Mouse (Mus musculus) forebrain, embryonic 15.5 days (tissue): ENCODE data around the gene Cpsf3. TPM values are rescaled to one million over a fixed set of nuclear protein-coding genes. Genes with fewer than 3 reads are reported as not detected.

Experiments
- ATAC-seq: fragments of 200-750 bp; cut with Nextera tagmentation; replicated peaks from 2 replicates; pipeline ENCODE4 v1.8.0; 2017; ENCODE audit warnings: mild to moderate bottlenecking, moderate TSS enrichment, moderate library complexity
- H3K27ac ChIP-seq: fragments of 300-500 bp; sonication (generic); replicated peaks from 2 replicates; pipeline ENCODE4 v1.5.1; 2015; ENCODE audit warnings: mild to moderate bottlenecking, inconsistent platforms
- H3K27me3 ChIP-seq: fragments of 300-500 bp; sonication (generic); 2 replicates; pipeline ENCODE4 v1.6.1; 2015; ENCODE audit warnings: inconsistent platforms
- H3K36me3 ChIP-seq: fragments of 300-500 bp; sonication (generic); 2 replicates; pipeline ENCODE4 v1.6.1; 2015; ENCODE audit warnings: mild to moderate bottlenecking, inconsistent platforms
- H3K4me1 ChIP-seq: fragments of 300-500 bp; sonication (generic); 2 replicates; pipeline ENCODE4 v1.6.1; 2015; ENCODE audit warnings: inconsistent platforms
- H3K4me2 ChIP-seq: fragments of 300-500 bp; sonication (generic); replicated peaks from 2 replicates; pipeline ENCODE4 v1.6.1; 2015; ENCODE audit warnings: mild to moderate bottlenecking, inconsistent platforms
- H3K4me3 ChIP-seq: fragments of 300-500 bp; sonication (generic); 2 replicates; pipeline ENCODE4 v1.5.1; 2015; ENCODE audit warnings: mild to moderate bottlenecking, inconsistent platforms
- H3K9ac ChIP-seq: fragments of 300-500 bp; sonication (generic); replicated peaks from 2 replicates; pipeline ENCODE4 v1.6.1; 2015; ENCODE audit warnings: mild to moderate bottlenecking, inconsistent platforms
- H3K9me3 ChIP-seq: fragments of 300-500 bp; sonication (generic); 2 replicates; pipeline ENCODE4 v1.6.1; 2016; ENCODE audit warnings: inconsistent platforms
- WGBS: fragments of 180-500 bp; shearing (Covaris S2); methylation state at CpG from one replicate; pipeline ENCODE4 v1.1.7; 2015; ENCODE audit warnings: mixed read lengths; 5-methylcytosine and 5-hydroxymethylcytosine counted together
- polyA plus RNA-seq: library from polyadenylated mRNA; unstranded; fragments of >200 nt; fragmentation: Nextera tagmentation; extraction: Ambion mirVana; gene quantifications from 2 replicates; pipeline ENCODE4 v1.2.1, GENCODE M21; 2015

Gene Cpsf3
- polyA plus RNA-seq, 1 experiment from 2014 or later, result 116 TPM

DNA sequence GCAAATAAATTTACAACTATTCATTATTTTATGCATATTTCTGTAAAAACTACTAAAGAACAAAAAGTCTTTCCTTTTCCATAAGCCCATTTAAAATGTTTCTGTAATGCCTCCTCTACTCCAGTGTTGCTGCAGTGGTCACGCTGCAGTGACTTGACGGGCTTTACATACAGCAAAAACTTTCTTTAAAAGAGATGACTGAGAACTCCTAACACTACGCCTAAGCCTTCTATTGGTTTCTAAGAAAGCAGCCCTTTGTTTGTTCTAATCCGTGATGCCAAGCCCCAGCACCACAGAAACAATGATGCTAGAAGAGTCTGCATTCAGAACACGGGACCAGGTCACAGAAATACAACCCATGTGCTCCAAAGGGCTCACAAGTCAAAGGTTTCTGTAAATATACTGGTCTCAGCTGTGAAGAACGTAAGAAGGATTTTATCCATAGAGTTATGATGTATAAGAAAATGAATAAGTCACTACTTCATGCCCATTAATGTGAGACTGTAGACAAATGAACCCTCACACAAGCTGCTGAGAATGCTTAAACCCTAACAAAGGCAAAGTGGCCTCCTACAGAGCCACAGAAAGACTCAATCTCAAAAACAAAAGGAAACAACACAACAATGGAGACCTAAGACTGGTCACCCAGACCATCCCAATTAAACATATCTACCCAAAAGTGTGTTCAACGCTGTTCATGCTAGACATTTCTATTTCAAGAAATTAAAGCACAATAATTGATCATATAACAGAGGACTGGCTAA, 65.1 kb downstream of the Cpsf3 start:
- WGBS, result 7% methylated on average over 7 of the region's 7 CpGs

DNA sequence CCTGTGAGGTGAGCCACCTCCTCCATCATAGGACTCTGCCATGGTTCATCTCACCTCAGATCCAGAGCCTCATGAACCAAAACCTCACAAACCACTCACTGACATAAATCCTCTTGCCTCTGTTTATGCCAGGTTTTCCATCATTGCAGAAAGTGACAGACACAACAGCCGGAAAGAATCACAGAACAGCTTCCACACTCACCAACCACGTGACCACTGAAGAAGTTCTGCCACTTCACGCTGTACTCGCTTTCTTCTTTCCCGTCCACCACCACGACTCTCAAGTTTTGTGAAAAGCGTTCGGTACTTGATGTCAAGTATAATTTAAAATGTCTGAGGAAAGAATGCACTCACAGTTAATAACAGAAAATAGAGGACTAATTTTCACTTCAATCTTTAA, 68.5 kb downstream of the Cpsf3 start:
- 98% methylated on average over 8 of the region's 8 CpGs for WGBS
- Histone ChIP-seq H3K36me3 (peaks cover 24% of the 10 kb centered on the region), H3K9me3 (no peaks in the 10 kb centered on the region), H3K27ac (no peak overlapping the region), H3K9ac (no peak overlapping the region), H3K27me3 (no peaks in the 10 kb centered on the region), H3K4me2 (no peak overlapping the region), H3K4me3 (no peak overlapping the region), H3K4me1 (no peaks in the 10 kb centered on the region)
- ATAC-seq, result no peak

More for the DNA sequence above, 65.1 kb downstream of the Cpsf3 start:
- H3K9ac ChIP-seq, result no peak overlapping the region
- peaks cover 35% of the 10 kb centered on the region for H3K36me3 ChIP-seq
- H3K4me1 ChIP-seq, result no peaks in the 10 kb centered on the region
- H3K27ac ChIP-seq, result no peak overlapping the region
- no peak for ATAC-seq
- no peaks in the 10 kb centered on the region for H3K27me3 ChIP-seq
- no peaks in the 10 kb centered on the region for H3K9me3 ChIP-seq
- H3K4me3 ChIP-seq, result no peak overlapping the region
- no peak overlapping the region for H3K4me2 ChIP-seq

DNA sequence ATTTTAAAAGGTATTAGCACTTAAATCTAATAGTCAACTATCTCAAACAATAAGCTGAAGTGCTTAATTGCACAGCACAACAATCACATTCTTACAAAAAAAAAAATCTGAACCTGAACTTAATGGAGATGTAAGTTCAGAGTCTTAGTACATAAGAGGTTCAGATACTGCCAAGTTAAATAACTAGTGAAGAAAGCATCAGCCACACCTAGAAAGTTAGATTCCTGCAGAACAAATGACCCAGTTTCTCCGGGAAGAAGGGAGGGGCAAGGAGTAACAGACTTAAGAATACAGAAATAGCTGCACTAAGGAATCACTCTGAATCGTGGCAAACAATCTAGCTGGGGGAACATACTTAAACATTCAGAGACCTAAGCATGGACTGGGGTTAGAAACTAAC, 77.5 kb downstream of the Cpsf3 start:
- H3K27ac ChIP-seq, result no peak overlapping the region
- no peak overlapping the region for H3K4me3 ChIP-seq
- ATAC-seq, result no peak
- no peak overlapping the region for H3K9ac ChIP-seq
- no peaks in the 10 kb centered on the region for H3K4me1 ChIP-seq
- no peak overlapping the region for H3K4me2 ChIP-seq
- WGBS, result 85% methylated on average over 2 of the region's 2 CpGs
- no peaks in the 10 kb centered on the region for H3K27me3 ChIP-seq
- no peaks in the 10 kb centered on the region for H3K36me3 ChIP-seq
- H3K9me3 ChIP-seq, result no peaks in the 10 kb centered on the region

DNA sequence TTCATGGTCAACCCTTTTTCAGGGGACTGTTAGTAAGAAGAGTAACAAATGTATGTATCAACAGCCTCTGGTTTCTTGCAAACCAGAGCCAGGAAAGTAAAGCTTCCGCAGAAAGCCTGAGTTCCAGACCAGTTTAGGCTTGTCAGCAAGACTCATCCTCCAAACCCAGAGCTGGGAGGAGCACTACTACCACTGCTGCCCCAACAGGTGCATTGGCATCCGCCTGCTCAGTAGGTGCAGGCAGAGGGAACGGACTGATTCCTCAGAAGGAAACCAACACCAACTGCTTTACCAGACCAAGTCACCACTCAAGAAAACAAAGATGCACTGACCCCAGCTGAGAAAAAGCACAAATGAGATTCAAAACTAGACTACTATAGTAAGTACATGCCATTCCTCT, 78.0 kb downstream of the Cpsf3 start:
- H3K4me2 ChIP-seq, result no peak overlapping the region
- H3K4me3 ChIP-seq, result no peak overlapping the region
- no peak overlapping the region for H3K9ac ChIP-seq
- H3K27ac ChIP-seq, result no peak overlapping the region
- H3K4me1 ChIP-seq, result no peaks in the 10 kb centered on the region
- no peaks in the 10 kb centered on the region for H3K36me3 ChIP-seq
- ATAC-seq, result no peak
- 91% methylated on average over 3 of the region's 3 CpGs for WGBS
- H3K9me3 ChIP-seq, result no peaks in the 10 kb centered on the region
- no peaks in the 10 kb centered on the region for H3K27me3 ChIP-seq

Other genes with a start within 250 kb of the Cpsf3 start
- gene Itgb1bp1, start 893 bp downstream of the Cpsf3 start, polyA plus RNA-seq, result 40.0 and 40.4 TPM in 2 replicates
- gene Iah1, start 31.0 kb downstream of the Cpsf3 start, polyA plus RNA-seq, result 44.3 and 51.1 TPM in 2 replicates
- 19.4 and 20.0 TPM in 2 replicates for gene Adam17, start 88.2 kb downstream of the Cpsf3 start, polyA plus RNA-seq
- gene Ywhaq, start 132.2 kb downstream of the Cpsf3 start, polyA plus RNA-seq, result 1,116 and 1,143 TPM in 2 replicates